Mouse (Mus musculus) cerebellum, adult 2 months (tissue): Measurements from ENCODE around the gene Cap2.

Source experiments
- CTCF ChIP-seq: fragments of 200-500 bp; IDR thresholded peaks from 2 replicates; pipeline ENCODE4 v1.5.1; 2011; ENCODE audit warnings: low read depth, mild to moderate bottlenecking, control low read depth, low read length, moderate library complexity, borderline replicate concordance; ENCODE audit not compliant: insufficient read depth
- POLR2A ChIP-seq: fragments of 200-500 bp; IDR thresholded peaks from 2 replicates; pipeline ENCODE4 v1.6.1; 2011; ENCODE audit warnings: low read length, control low read depth, borderline replicate concordance; ENCODE audit not compliant: insufficient read depth

DNA sequence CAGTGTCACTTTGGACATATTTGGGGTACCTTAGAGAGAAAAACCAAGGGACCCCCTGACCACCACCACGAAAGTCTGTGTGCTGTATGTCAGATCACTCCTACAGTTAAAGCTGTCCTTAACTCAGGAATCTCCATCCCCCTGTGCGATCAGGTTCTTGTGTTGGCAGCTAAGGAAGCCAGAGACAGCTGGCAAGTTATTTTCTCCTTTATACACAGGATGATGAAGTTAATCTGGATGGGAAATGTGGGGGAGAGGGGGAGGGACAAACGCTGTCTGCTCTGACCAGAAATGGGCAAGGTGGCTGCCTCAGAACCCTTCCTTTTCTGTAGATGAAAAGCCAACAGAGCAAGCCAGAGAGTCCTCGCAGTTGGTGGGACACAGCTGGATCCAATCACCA, 11.0 kb upstream of the Cap2 start:
- TF ChIP-seq POLR2A (no peak), CTCF (no peak)
